Mouse (Mus musculus): ENCODE measurements around the gene Slc6a6.

The Slc6a6 gene

GRCm38 (mm10) chr6:91705651-91706050 is 21.8 kb downstream of the Slc6a6 start:
- no peak for DNase-seq

DNA sequence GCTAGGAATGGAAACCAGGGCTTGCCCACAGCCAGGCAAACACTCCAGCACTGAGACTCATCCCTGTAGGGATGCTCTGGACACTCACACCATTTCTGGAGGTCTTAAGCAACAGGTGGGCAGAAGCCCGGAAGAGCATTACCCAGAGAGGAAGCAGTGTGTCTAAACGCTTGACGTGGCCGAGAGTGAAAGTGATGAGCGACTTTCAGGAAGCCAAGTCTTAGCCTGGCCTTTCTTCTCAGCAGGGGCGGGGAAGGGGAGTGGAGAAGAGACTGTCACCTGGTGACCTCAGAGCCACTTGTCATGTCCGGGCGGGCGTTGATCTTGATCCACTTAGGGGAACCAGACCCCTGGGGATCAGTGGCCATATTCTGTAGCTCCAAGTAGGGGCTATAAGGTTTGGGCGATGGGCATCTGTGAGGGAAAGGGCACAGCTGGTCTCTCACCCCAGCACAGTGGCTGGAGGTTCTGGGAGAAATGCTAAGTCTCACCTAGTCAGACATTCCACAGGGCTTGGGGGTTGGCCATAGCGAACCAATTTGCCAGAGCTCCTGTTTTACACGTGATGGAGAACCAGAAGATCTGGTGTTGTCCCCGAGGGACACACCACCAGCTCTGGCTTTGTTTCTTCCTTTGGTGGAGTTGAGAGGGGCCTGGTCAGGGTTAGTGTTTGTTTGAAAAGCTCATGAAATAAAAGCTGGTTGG is 22.4 kb downstream of the Slc6a6 start:
- DNase-seq, result no peak

DNA sequence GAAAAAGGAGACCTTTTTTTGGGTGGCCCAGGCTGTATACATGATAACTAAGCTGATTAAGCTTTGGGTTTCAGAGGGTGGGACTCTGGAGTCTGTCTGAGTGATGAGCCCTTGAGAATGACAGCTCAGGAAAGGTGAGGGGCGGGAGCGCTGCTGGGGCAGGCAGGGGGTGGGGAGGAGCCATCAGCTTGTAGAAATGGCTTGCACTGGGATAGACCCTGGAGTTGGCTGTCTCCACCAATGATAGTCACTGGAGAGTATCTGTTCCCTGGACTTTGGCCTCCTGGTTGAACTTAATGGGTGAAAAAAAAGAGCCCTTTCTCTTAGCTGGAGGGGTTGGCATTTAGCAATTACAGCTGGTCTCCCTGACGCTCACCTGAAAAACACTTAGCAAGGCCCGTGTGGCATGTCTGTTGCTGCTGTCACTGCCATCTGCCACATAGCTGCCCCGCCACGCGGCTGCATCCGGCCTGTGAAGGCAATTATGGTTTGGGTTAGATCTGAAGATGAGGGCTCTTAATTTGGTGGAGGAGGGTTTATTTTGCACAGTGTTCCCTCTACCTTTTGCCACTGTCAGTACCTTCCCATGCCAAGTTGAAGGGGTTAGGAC is 23.5 kb downstream of the Slc6a6 start:
- no peak for DNase-seq

DNA sequence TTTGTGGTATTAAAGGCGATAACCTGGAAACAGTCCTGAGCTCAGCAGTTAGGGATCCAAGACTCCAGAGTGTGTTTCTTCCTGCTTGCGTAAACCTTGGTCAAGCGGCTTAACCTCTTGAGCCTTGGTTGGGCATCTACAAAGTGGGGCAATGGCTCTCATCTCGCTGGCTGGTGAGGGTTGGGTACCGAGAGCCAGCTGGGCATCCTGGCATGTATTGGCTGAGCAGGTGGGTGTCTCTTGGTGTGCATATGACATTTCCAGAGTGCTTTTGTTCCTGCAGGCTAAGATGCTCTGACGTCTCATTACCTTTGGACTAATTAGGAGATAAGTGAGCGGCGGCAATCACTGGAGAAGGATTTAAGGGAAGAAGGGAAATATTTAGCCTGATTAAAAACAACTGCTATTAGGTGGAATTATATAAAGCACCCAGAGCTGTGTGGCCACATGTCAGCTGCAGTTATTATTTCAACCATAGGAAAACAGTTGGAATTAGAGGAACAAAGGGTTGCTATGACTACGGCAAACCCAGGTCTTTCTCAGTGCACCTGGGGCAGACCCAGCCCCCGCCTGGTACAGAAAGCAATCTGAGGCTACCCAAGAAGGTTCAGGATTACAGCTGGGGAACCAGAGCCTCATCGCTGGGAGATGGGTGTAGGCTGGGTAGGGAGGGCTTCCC is 24.2 kb downstream of the Slc6a6 start:
- DNase-seq, result no peak

DNA sequence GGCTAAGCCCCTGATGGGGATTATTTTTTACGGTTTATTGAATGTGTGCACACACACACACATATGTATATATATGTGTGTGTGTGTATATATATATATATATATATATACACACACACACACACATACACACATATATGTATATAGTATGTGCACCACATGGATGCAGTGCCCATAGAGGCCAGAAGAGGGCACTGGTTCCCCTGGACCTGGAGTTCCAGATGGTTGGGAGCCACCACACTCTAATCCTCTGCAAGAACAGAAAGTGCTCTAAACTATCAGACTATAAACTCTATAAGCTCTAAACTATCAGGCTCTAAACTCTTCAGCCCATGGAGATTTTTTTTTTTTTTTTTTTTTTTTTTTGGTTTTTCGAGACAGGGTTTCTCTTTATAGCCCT is 25.1 kb downstream of the Slc6a6 start:
- no peak for DNase-seq

DNA sequence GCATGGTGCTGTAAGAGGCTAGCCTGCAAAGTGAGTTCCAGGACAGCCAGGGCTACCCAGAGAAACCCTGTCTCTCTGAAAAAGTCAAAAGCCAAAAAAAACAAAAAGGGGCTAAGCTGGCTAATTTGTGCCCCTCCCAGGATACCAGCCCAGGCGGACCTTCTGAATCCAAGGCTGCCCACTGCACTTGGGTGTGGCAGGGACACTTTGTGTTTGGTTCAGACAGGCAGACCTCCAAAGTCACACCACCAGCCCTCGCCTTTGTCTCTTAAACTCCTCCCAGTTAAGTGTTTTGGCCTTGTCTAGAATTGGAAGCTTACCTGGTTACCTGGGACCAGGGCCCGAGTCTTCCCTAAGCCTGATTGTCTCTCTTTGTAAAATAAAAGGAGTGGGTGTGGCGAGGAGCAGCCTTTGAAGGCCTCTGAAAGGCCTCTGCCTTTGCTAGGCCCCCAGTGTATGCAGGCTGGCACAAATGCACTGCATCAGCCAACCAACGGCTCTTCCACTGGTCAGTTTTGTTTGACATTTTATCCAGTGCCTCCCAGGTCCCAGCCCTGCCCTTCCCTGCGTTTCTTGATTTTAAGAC is 26.6 kb downstream of the Slc6a6 start:
- no peak for DNase-seq

GRCm38 (mm10) chr6:91712097-91712854 is 28.4 kb downstream of the Slc6a6 start:
- no peak for DNase-seq

- no peak for DNase-seq
Observed at GRCm38 (mm10) chr6:91712855-91713331, 29.0 kb downstream of the Slc6a6 start.

DNA sequence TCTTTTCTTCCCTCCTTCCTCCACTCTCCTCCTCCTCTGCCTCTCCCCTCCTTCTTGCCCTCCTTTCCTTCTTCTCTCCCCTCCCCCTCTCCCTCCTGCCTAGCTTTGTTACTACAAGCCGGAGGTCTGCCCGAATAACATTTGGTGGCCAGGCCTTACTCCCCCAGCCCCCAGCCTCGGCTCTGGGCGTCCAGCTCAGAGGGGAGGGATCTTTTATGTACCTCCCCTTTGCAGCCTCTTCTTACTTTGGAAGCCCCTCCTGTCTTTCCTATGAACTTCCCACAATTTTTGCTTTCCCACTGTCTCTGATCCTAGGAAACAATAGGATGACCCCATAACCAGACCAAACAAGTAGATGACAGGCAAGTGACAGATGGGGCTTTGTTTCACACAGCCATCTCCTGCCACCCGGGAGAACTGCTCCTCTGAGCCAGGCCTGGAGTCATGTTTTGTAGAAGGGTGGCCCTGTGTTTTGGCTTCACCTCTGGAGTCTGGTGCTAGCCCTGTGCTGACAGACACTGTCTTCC is 29.6 kb downstream of the Slc6a6 start:
- DNase-seq, result no peak

DNA sequence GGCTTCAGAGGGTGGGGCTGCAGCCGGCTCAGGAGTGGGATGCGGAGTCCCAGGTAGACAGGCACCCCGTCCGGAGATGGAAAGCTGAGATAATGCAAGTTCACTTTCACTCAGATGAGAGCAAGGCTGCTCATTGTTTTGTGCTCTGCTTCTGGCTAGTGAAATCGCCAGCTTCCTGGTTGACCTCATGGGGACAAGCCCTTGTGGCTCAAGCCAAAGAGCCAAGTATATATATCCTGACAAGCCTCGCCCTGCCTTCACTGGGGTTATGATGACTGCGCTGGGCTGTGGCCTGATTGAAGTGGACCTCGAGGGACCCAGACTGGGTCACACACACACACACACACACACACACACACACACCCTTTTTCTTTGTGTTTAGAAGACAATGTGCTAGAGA is 31.2 kb downstream of the Slc6a6 start:
- no peak for DNase-seq

- DNase-seq, result no peak
Observed at GRCm38 (mm10) chr6:91715988-91716810, 32.3 kb downstream of the Slc6a6 start.

DNA sequence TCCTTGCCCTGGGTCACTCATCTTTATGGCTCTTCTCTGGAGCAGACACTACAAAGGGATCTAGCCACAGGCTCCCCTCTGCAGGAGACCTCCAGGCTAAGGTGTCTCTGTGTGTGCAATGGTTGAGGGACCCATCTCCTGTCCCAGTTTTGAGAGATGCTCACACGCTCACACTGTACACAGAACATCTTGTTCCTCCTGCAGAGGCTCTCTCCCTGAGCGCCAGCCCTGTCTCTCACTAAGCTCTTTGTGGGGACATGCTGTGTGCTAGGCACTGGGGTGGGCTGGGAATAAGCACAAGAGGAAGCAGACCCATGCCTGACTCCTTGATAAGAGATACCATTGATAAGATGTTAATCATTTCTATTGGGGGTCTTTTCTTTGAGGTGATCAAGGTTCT is 34.2 kb downstream of the Slc6a6 start:
- DNase-seq, result no peak

GRCm38 (mm10) chr6:91718603-91719002 is 34.8 kb downstream of the Slc6a6 start:
- no peak for DNase-seq

DNA sequence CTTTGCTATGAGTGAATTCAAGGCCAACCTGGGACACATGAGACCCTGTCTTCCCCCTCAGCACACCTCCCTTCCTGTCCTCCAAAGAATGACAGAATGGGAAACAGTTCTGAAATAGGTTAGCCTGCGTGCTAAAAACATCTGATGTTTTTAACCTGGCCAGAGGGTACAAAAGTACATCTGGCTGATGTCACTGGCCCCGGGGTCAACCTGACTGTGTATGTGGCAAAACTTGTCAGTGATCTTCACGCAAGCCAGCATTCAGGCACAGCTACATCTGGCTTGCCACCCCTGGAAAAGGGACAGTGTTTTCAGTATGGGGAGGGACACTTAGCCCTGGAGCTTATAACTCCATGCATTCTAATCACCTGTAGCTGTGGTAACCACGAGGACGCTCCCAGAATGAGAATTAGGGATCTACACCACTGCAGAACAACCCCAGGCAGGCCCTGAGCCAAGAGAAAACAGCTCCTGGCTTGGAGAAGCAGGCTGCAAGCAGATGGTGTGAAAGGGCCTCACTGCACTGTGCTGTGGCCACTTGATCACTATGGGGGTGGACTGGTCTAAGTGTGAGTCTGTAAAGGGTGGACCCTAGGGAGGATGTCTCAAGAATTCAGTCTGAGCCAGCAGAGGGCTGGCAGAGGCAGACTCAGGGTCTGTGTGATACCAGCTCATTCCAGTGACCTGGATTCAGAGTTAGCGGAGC is 35.3 kb downstream of the Slc6a6 start:
- no peak for DNase-seq

GRCm38 (mm10) chr6:91719865-91720533 is 36.1 kb downstream of the Slc6a6 start:
- DNase-seq, result no peak

- no peak for DNase-seq
Observed at GRCm38 (mm10) chr6:91720588-91721214, 36.8 kb downstream of the Slc6a6 start.

- DNase-seq, result no peak
Observed at GRCm38 (mm10) chr6:91721215-91721701, 37.4 kb downstream of the Slc6a6 start.

DNA sequence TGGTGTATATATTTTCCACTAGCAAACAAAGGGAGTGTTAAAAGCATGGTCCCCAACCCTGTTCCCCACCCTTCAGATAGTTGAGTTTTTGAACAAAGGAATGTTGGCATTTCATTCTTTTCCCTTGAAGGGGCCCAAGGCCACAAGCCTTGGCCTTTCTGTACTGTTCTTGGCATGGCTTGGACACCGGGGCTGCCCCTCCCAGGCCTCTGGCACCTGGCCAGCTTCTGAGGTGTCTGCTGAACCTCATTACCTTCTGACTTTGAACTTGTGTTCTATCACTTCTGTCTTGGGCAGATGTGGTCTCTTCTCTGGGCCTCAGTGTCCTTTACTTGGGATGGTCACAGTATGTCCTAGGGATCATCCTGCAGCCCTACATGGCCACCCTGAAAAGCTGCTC is 43.5 kb downstream of the Slc6a6 start:
- no peak for DNase-seq

- no peak for DNase-seq
Observed at GRCm38 (mm10) chr6:91728939-91729619, 45.2 kb downstream of the Slc6a6 start.
